Mouse (Mus musculus) retina, postnatal 1 day (tissue): ENCODE results near the gene Neurl1a.

Experiments used
- DNase-seq: peaks from one replicate; pipeline ENCODE4 v3.0.0-alpha.2; 2012

Neurl1a gene

GRCm38 (mm10) chr19:47168223-47168622 lies 10.4 kb upstream of the Neurl1a start:
- peak; percentile 91 for DNase-seq

- DNase-seq = peak; percentile 84
Measured at GRCm38 (mm10) chr19:47168793-47169412, 9.7 kb upstream of the Neurl1a start.

- peak; percentile 55 for DNase-seq
Measured at GRCm38 (mm10) chr19:47174515-47174914, 4.1 kb upstream of the Neurl1a start.

GRCm38 (mm10) chr19:47175472-47175871 lies 3.1 kb upstream of the Neurl1a start:
- DNase-seq = no peak

GRCm38 (mm10) chr19:47176916-47177505 lies 1.6 kb upstream of the Neurl1a start:
- DNase-seq = no peak

GRCm38 (mm10) chr19:47178001-47178400 lies 619 bp upstream of the Neurl1a start:
- DNase-seq = peak; percentile 72

GRCm38 (mm10) chr19:47179272-47179809 lies 721 bp downstream of the Neurl1a start:
- DNase-seq = peak; percentile 55

- no peak for DNase-seq
Measured at GRCm38 (mm10) chr19:47180011-47180410, 1.4 kb downstream of the Neurl1a start.

GRCm38 (mm10) chr19:47184221-47184620 lies 5.6 kb downstream of the Neurl1a start:
- no peak for DNase-seq

- no peak for DNase-seq
Measured at GRCm38 (mm10) chr19:47184736-47185135, 6.1 kb downstream of the Neurl1a start.

GRCm38 (mm10) chr19:47186514-47187275 lies 8.1 kb downstream of the Neurl1a start:
- no peak for DNase-seq

- peak; percentile 86 for DNase-seq
Measured at GRCm38 (mm10) chr19:47188515-47189128, 10.0 kb downstream of the Neurl1a start.

- no peak for DNase-seq
Measured at GRCm38 (mm10) chr19:47192158-47192557, 13.5 kb downstream of the Neurl1a start.

- DNase-seq = peak; percentile 84
Measured at GRCm38 (mm10) chr19:47198671-47199350, 20.2 kb downstream of the Neurl1a start.

GRCm38 (mm10) chr19:47201972-47202371 lies 23.4 kb downstream of the Neurl1a start:
- DNase-seq = no peak

- DNase-seq = no peak
Measured at GRCm38 (mm10) chr19:47202429-47202828, 23.8 kb downstream of the Neurl1a start.

GRCm38 (mm10) chr19:47203042-47203441 lies 24.4 kb downstream of the Neurl1a start:
- DNase-seq = peak; percentile 61

- peak; percentile 57 for DNase-seq
Measured at GRCm38 (mm10) chr19:47204653-47205052, 26.0 kb downstream of the Neurl1a start.

GRCm38 (mm10) chr19:47206126-47206525 lies 27.5 kb downstream of the Neurl1a start:
- no peak for DNase-seq

- DNase-seq = no peak
Measured at GRCm38 (mm10) chr19:47210432-47210831, 31.8 kb downstream of the Neurl1a start.

- DNase-seq = peak; percentile 91
Measured at GRCm38 (mm10) chr19:47211609-47212312, 33.1 kb downstream of the Neurl1a start.

- DNase-seq = no peak
Measured at GRCm38 (mm10) chr19:47212401-47212800, 33.8 kb downstream of the Neurl1a start.
